Mouse (Mus musculus): Measurements from ENCODE around the gene Lrrc4b. TPM values are rescaled to one million over a fixed set of nuclear protein-coding genes. Genes with fewer than 3 reads are reported as not detected.

The Lrrc4b gene
- total RNA-seq, 1 experiment, result 0.18 TPM

DNA sequence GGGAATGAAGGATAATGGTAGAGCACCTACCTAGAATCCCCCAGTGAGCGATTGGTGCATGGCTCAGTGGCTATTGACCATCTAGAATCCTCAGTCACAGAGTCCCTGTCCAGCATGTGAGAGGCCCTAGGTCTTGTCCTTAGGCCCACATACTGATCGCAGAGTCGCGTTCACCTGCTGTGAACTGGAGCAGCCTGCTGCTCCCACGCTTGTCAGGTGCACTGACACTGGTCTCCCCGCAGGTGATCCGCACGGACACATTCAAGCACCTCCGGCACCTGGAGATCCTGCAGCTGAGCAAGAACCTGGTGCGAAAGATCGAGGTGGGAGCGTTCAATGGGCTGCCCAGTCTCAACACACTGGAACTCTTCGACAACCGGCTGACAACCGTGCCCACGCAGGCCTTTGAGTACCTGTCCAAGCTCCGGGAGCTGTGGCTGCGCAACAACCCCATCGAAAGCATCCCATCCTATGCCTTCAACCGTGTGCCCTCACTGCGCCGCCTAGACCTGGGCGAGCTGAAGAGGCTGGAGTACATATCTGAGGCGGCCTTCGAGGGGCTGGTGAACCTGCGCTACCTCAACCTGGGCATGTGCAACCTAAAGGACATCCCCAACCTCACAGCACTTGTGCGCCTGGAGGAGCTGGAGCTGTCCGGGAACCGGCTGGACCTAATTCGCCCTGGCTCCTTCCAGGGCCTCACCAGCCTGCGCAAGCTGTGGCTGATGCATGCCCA is 32.1 kb downstream of the Lrrc4b start:
- in situ Hi-C loops (cut with MboI; ENCODE audit: low sequenced_read_pairs in 2 of 2, unreplicated experiment in 2 of 2), result no loop called here
- Histone ChIP-seq H3K4me3 (ENCODE audit: insufficient read depth in 1 of 2, low read depth in 1 of 2, low read length in 2 of 2, poor library complexity in 1 of 2, severe bottlenecking in 1 of 2) (peak overlapping the region in 1 of 2 experiments; percentile 59; a peak in 1 of 4 replicates), H3K9ac (ENCODE audit: insufficient read depth, low read depth, low read length, poor library complexity, severe bottlenecking) (no peak overlapping the region), H3K4me1 (ENCODE audit: control insufficient read depth in 2 of 2, insufficient read depth in 2 of 2, low read length in 2 of 2, poor library complexity in 1 of 2) (peaks cover 0 to 11% of the 10 kb centered on the region in 2 experiments; a peak in 1 of 4 replicates), H3K36me3 (ENCODE audit: control insufficient read depth, insufficient read depth, low read length, poor library complexity, severe bottlenecking) (no peaks in the 10 kb centered on the region), H3K27ac (ENCODE audit: insufficient read depth, low read depth, low read length, poor library complexity, severe bottlenecking) (no peak overlapping the region), H3K9me3 (ENCODE audit: control insufficient read depth, insufficient read depth, low read depth, low read length) (no peaks in the 10 kb centered on the region)
- TF ChIP-seq CHD2 (IDR thresholded peaks at IDR 0.05; ENCODE audit: low read depth, low read length), result no peak
- TF ChIP-seq ZC3H11A (IDR thresholded peaks at IDR 0.05; ENCODE audit: borderline replicate concordance, low read depth, low read length), result no peak
- TF ChIP-seq ZNF384 (IDR thresholded peaks at IDR 0.05; ENCODE audit: low read depth, low read length), result no peak
- no peak for TF ChIP-seq MAFK (IDR thresholded peaks at IDR 0.05; ENCODE audit: insufficient read depth, low read depth, low read length)
- no peak for TF ChIP-seq HCFC1 (IDR thresholded peaks at IDR 0.05; ENCODE audit: borderline replicate concordance, insufficient read depth, low read length)
- DNase-seq (ENCODE audit: low read depth, low spot score), result no peak

DNA sequence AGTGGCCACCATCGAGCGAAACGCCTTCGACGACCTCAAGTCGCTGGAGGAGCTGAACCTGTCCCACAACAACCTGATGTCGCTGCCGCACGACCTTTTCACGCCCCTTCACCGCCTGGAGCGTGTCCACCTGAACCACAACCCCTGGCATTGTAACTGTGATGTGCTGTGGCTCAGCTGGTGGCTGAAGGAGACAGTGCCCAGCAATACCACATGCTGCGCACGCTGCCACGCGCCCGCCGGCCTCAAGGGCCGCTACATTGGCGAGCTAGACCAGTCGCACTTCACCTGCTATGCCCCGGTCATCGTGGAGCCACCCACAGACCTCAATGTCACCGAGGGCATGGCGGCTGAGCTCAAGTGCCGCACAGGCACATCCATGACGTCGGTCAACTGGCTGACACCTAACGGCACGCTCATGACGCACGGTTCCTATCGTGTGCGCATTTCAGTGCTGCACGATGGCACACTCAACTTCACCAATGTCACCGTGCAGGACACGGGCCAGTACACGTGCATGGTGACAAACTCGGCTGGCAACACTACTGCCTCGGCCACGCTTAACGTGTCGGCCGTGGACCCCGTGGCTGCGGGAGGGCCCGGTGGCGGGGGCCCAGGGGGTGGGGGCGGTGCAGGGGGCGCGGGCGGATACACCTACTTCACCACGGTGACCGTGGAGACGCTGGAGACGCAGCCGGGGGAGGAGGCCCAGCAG is 32.8 kb downstream of the Lrrc4b start:
- H3K27ac ChIP-seq (ENCODE audit: insufficient read depth, low read depth, low read length, poor library complexity, severe bottlenecking), result no peak overlapping the region
- H3K9me3 ChIP-seq (ENCODE audit: control insufficient read depth, insufficient read depth, low read depth, low read length), result no peaks in the 10 kb centered on the region
- peak overlapping the region in 1 of 2 experiments; percentile 59; a peak in 2 of 4 replicates for H3K4me3 ChIP-seq (ENCODE audit: insufficient read depth in 1 of 2, low read depth in 1 of 2, low read length in 2 of 2, poor library complexity in 1 of 2, severe bottlenecking in 1 of 2)
- in situ Hi-C loops (cut with MboI; ENCODE audit: low sequenced_read_pairs in 2 of 2, unreplicated experiment in 2 of 2), result no loop called here
- H3K9ac ChIP-seq (ENCODE audit: insufficient read depth, low read depth, low read length, poor library complexity, severe bottlenecking), result no peak overlapping the region
- no peak for DNase-seq (ENCODE audit: low read depth, low spot score)
- H3K4me1 ChIP-seq (ENCODE audit: control insufficient read depth in 2 of 2, insufficient read depth in 2 of 2, low read length in 2 of 2, poor library complexity in 1 of 2), result peaks cover 0 to 13% of the 10 kb centered on the region in 2 experiments; a peak in 1 of 4 replicates
- H3K36me3 ChIP-seq (ENCODE audit: control insufficient read depth, insufficient read depth, low read length, poor library complexity, severe bottlenecking), result no peaks in the 10 kb centered on the region
- TF ChIP-seq ZNF384 (IDR thresholded peaks at IDR 0.05; ENCODE audit: low read depth, low read length) (no peak), ZC3H11A (IDR thresholded peaks at IDR 0.05; ENCODE audit: borderline replicate concordance, low read depth, low read length) (no peak), HCFC1 (IDR thresholded peaks at IDR 0.05; ENCODE audit: borderline replicate concordance, insufficient read depth, low read length) (no peak)

DNA sequence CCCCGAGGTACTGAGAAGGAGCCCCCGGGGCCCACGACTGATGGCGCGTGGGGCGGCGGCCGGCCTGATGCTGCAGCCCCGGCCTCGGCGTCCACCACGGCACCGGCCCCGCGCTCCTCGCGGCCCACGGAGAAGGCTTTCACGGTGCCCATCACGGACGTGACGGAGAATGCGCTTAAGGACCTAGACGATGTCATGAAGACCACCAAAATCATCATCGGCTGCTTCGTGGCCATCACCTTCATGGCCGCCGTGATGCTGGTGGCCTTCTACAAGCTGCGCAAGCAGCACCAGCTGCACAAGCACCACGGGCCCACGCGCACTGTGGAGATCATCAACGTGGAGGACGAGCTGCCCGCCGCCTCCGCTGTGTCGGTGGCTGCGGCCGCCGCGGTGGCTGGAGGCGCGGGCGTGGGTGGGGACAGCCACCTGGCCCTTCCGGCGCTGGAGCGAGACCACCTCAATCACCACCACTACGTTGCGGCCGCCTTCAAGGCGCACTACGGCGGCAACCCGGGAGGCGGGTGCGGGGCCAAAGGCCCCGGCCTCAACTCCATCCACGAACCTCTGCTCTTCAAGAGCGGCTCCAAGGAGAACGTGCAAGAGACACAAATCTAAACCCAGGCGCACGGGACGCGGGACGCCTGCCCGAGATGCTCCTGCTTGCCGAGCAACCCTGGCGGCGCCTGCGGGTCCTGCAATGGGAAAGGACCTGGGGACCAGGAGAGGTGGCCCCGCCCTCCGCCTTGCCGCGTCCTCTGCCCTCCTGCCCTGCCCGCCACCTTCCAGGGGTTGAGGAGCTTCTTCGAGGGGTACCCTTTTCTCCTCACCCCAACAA is 33.6 kb downstream of the Lrrc4b start:
- peak; percentile 74 for DNase-seq (ENCODE audit: low read depth, low spot score)
- no peaks in the 10 kb centered on the region for H3K9me3 ChIP-seq (ENCODE audit: control insufficient read depth, insufficient read depth, low read depth, low read length)
- H3K27ac ChIP-seq (ENCODE audit: insufficient read depth, low read depth, low read length, poor library complexity, severe bottlenecking), result no peak overlapping the region
- peak overlapping the region; percentile 59 to 66 for H3K4me3 ChIP-seq (ENCODE audit: insufficient read depth in 1 of 2, low read depth in 1 of 2, low read length in 2 of 2, poor library complexity in 1 of 2, severe bottlenecking in 1 of 2)
- peak overlapping the region; percentile 6; the same call in 1 of the 2 replicates for H3K9ac ChIP-seq (ENCODE audit: insufficient read depth, low read depth, low read length, poor library complexity, severe bottlenecking)
- no peak for TF ChIP-seq MAFK (IDR thresholded peaks at IDR 0.05; ENCODE audit: insufficient read depth, low read depth, low read length)
- TF ChIP-seq ZC3H11A (IDR thresholded peaks at IDR 0.05; ENCODE audit: borderline replicate concordance, low read depth, low read length), result 0 out of 2 replicates have a peak, but pooled peaks have one; percentile 3
- H3K4me1 ChIP-seq (ENCODE audit: control insufficient read depth in 2 of 2, insufficient read depth in 2 of 2, low read length in 2 of 2, poor library complexity in 1 of 2), result peaks cover 0 to 13% of the 10 kb centered on the region in 2 experiments; a peak in 1 of 4 replicates
- in situ Hi-C loops (cut with MboI; ENCODE audit: low sequenced_read_pairs in 2 of 2, unreplicated experiment in 2 of 2), result no loop called here
- no peaks in the 10 kb centered on the region for H3K36me3 ChIP-seq (ENCODE audit: control insufficient read depth, insufficient read depth, low read length, poor library complexity, severe bottlenecking)

DNA sequence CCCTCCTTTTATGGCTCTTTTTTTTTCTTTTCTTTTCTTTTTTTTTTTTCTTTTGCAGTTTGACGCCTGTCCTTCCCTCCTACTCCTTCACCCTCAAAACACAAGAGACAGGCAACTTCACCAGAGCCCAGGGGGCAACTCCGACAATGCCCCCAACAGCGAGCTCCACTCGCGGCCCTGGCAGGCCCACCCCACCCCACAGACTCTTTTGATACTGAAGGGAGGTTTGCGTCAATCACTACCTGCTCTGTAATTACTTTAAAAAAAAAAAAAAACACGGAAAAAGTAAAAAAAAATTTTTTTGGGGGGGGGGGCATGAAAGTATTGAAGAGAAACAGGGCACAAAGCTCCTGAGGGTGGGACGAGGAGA is 34.2 kb downstream of the Lrrc4b start:
- DNase-seq (ENCODE audit: low read depth, low spot score), result no peak
- no peak overlapping the region for H3K27ac ChIP-seq (ENCODE audit: insufficient read depth, low read depth, low read length, poor library complexity, severe bottlenecking)
- no peak overlapping the region for H3K9ac ChIP-seq (ENCODE audit: insufficient read depth, low read depth, low read length, poor library complexity, severe bottlenecking)
- in situ Hi-C loops (cut with MboI; ENCODE audit: low sequenced_read_pairs in 2 of 2, unreplicated experiment in 2 of 2), result no loop called here
- no peak for TF ChIP-seq ZNF384 (IDR thresholded peaks at IDR 0.05; ENCODE audit: low read depth, low read length)
- no peak for TF ChIP-seq ZC3H11A (IDR thresholded peaks at IDR 0.05; ENCODE audit: borderline replicate concordance, low read depth, low read length)
- no peak for TF ChIP-seq MAFK (IDR thresholded peaks at IDR 0.05; ENCODE audit: insufficient read depth, low read depth, low read length)
- TF ChIP-seq HCFC1 (IDR thresholded peaks at IDR 0.05; ENCODE audit: borderline replicate concordance, insufficient read depth, low read length), result no peak
- TF ChIP-seq CHD2 (IDR thresholded peaks at IDR 0.05; ENCODE audit: low read depth, low read length), result no peak
- H3K36me3 ChIP-seq (ENCODE audit: control insufficient read depth, insufficient read depth, low read length, poor library complexity, severe bottlenecking), result no peaks in the 10 kb centered on the region
- peaks cover 0 to 13% of the 10 kb centered on the region in 2 experiments; a peak in 1 of 4 replicates for H3K4me1 ChIP-seq (ENCODE audit: control insufficient read depth in 2 of 2, insufficient read depth in 2 of 2, low read length in 2 of 2, poor library complexity in 1 of 2)
- no peaks in the 10 kb centered on the region for H3K9me3 ChIP-seq (ENCODE audit: control insufficient read depth, insufficient read depth, low read depth, low read length)
- peak overlapping the region in 1 of 2 experiments; percentile 66; a peak in 2 of 4 replicates for H3K4me3 ChIP-seq (ENCODE audit: insufficient read depth in 1 of 2, low read depth in 1 of 2, low read length in 2 of 2, poor library complexity in 1 of 2, severe bottlenecking in 1 of 2)
